Mouse (Mus musculus) neural tube, embryonic 12.5 days (tissue): ENCODE results near the gene Kcnh2. TPM values are rescaled to one million over a fixed set of nuclear protein-coding genes. Genes with fewer than 3 reads are reported as not detected.

ENCODE experiments used
- ATAC-seq: fragments of 200-750 bp; cut with Nextera tagmentation; 2 replicates; pipeline ENCODE4 v1.8.0; 2017; ENCODE audit warnings: low read depth, mild to moderate bottlenecking, moderate TSS enrichment, moderate library complexity; ENCODE audit not compliant: low FRiP score
- H3K27ac ChIP-seq: fragments of 300-500 bp; sonication (generic); 2 replicates; pipeline ENCODE4 v1.5.1; 2016
- H3K27me3 ChIP-seq: fragments of 300-500 bp; sonication (generic); replicated peaks from 2 replicates; pipeline ENCODE4 v1.6.1; 2016; ENCODE audit warnings: mild to moderate bottlenecking
- H3K36me3 ChIP-seq: fragments of 300-500 bp; sonication (generic); 2 replicates; pipeline ENCODE4 v1.6.1; 2016; ENCODE audit warnings: mild to moderate bottlenecking
- H3K4me1 ChIP-seq: fragments of 300-500 bp; sonication (generic); 2 replicates; pipeline ENCODE4 v1.6.1; 2016
- H3K4me2 ChIP-seq: fragments of 300-500 bp; sonication (generic); replicated peaks from 2 replicates; pipeline ENCODE4 v1.6.1; 2016; ENCODE audit warnings: mild to moderate bottlenecking
- H3K4me3 ChIP-seq: fragments of 300-500 bp; sonication (generic); 2 replicates; pipeline ENCODE4 v1.5.1; 2016
- H3K9ac ChIP-seq: fragments of 300-500 bp; sonication (generic); 2 replicates; pipeline ENCODE4 v1.6.1; 2016; ENCODE audit warnings: mild to moderate bottlenecking
- H3K9me3 ChIP-seq: fragments of 300-500 bp; sonication (generic); 2 replicates; pipeline ENCODE4 v1.6.1; 2016; ENCODE audit warnings: mild to moderate bottlenecking
- WGBS: fragments of 180-500 bp; shearing (Covaris S2); methylation state at CpG from one replicate; pipeline ENCODE4 v1.1.7; 2016; 5-methylcytosine and 5-hydroxymethylcytosine counted together
- polyA plus RNA-seq: library from polyadenylated mRNA; unstranded; fragments of >200 nt; fragmentation: Nextera tagmentation; extraction: Ambion mirVana; gene quantifications from 2 replicates; pipeline ENCODE4 v1.2.1, GENCODE M21; 2016

The Kcnh2 gene
- polyA plus RNA-seq, 1 experiment from 2014 or later, result 18.6 TPM

DNA sequence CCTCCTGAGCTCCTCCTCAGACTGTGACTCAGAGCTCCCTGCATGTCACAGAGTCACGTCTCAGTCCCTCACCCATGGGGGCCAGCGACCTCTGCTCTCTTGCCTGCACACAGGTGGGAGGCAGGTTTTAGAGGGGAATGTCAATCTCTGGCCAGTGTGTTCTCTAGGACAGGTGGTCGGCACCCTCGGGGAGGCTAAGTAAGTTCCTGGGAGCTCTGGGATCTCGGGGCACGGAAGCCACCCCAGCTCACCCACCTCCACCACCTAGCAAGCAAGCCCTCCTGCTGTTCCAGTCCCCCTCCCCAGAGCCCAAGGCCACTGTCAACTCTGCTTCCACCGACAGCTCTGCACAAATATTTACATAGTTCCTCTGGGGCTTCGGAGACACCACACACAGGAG, 8.4 kb downstream of the Kcnh2 start:
- Histone ChIP-seq H3K9ac (no peak overlapping the region), H3K9me3 (no peaks in the 10 kb centered on the region), H3K4me3 (no peak overlapping the region), H3K4me1 (peaks cover 47% of the 10 kb centered on the region), H3K27me3 (0 out of 2 replicates have a peak, but pooled peaks cover 4% of the 10 kb centered on the region), H3K27ac (no peak overlapping the region), H3K4me2 (no peak overlapping the region), H3K36me3 (peaks cover 3% of the 10 kb centered on the region; the same call in 1 of the 2 replicates)
- no peak for ATAC-seq
- 62% methylated on average over 8 of the region's 8 CpGs for WGBS

DNA sequence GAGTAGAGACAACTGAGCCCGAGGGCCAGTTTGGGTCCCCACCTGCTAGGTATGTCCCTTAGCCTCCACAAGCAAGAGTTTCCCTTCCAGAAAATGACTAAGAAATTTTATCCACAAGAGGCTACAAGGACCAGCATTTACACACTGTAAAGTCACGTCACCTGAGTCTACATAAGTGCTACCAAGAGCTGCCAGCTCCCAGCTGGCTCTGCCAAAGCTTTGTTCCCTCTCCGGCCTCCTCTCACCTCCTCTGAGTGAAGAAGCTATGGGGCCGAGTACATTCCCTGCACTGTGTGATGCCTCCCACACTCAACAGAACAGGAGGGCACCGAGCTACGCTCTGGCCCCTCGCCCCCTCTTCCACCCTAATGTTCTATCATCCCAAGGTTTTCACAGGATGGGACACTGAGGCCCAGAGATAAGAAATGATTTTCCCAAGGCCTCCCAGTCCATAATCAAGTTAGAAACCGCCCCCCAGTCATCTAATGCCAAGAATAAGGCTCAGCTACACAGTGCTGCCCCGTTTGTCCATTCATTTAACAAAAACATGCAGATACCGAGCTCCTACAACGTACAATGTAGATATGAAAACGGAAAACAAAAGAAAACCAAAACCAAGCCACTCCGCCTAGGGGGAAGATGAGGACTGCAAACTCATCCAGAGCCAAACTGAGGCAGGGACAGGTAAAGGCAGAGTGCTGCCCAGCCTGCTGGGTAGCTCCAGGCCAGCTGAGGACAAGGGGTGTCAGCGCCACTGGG, 9.0 kb downstream of the Kcnh2 start:
- Histone ChIP-seq H3K9me3 (no peaks in the 10 kb centered on the region), H3K27me3 (0 out of 2 replicates have a peak, but pooled peaks cover 1% of the 10 kb centered on the region), H3K27ac (no peak overlapping the region), H3K4me1 (peaks cover 43% of the 10 kb centered on the region), H3K4me2 (no peak overlapping the region), H3K9ac (no peak overlapping the region), H3K36me3 (peaks cover 3% of the 10 kb centered on the region; the same call in 1 of the 2 replicates), H3K4me3 (no peak overlapping the region)
- no peak for ATAC-seq
- 85% methylated on average over 14 of the region's 14 CpGs for WGBS

DNA sequence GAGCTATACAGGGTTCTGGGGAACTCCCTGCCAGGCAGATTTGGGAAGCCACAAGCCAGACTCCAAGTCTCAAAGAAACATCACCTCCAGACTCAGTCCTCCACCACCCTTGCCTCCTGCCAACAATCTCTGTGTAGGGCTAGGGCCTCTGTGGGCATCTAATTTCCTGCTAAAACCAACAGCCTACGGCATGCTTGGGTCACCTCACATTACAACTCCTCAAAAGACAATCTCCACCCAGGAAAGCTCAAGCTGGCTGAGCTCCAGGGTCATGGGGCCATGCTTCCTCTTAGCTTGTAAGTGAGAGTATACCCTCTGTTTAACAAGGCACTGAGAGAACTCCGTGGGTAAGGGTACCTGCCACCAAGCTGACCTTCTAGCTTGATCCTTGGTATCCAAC, 13.6 kb downstream of the Kcnh2 start:
- Histone ChIP-seq H3K4me2 (no peak overlapping the region), H3K4me1 (peaks cover 37% of the 10 kb centered on the region), H3K9me3 (no peaks in the 10 kb centered on the region), H3K27me3 (no peaks in the 10 kb centered on the region), H3K36me3 (peaks cover 3% of the 10 kb centered on the region; the same call in 1 of the 2 replicates), H3K9ac (no peak overlapping the region), H3K4me3 (no peak overlapping the region), H3K27ac (no peak overlapping the region)
- ATAC-seq, result no peak
- WGBS, result 82% methylated on average over 2 of the region's 2 CpGs

DNA sequence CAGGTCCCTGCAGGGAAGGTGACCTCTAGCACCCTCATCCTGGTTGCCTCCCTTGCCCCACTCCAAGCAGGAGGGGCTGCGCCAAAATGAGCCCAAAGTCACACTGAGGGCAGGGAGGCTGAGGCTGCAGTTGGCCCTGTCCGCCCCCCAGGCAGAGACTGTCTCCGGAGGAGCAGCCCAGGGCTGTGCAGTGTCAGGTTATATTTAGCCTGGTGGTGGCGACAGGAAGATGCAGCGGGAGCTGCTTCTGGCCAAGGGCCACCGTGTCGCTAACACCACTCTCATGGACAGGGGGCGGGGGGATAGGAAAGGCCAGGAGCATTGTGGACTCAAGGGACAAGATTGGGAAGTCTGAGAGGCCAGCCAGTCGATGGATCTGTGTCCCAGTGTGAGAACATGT, 14.0 kb downstream of the Kcnh2 start:
- H3K27ac ChIP-seq, result no peak overlapping the region
- WGBS, result 37% methylated on average over 9 of the region's 9 CpGs
- no peak overlapping the region for H3K4me3 ChIP-seq
- H3K36me3 ChIP-seq, result peaks cover 7% of the 10 kb centered on the region; the same call in 1 of the 2 replicates
- H3K9ac ChIP-seq, result no peak overlapping the region
- ATAC-seq, result no peak
- H3K27me3 ChIP-seq, result no peaks in the 10 kb centered on the region
- H3K4me2 ChIP-seq, result no peak overlapping the region
- no peaks in the 10 kb centered on the region for H3K9me3 ChIP-seq
- peaks cover 34% of the 10 kb centered on the region; the same call in 1 of the 2 replicates for H3K4me1 ChIP-seq

DNA sequence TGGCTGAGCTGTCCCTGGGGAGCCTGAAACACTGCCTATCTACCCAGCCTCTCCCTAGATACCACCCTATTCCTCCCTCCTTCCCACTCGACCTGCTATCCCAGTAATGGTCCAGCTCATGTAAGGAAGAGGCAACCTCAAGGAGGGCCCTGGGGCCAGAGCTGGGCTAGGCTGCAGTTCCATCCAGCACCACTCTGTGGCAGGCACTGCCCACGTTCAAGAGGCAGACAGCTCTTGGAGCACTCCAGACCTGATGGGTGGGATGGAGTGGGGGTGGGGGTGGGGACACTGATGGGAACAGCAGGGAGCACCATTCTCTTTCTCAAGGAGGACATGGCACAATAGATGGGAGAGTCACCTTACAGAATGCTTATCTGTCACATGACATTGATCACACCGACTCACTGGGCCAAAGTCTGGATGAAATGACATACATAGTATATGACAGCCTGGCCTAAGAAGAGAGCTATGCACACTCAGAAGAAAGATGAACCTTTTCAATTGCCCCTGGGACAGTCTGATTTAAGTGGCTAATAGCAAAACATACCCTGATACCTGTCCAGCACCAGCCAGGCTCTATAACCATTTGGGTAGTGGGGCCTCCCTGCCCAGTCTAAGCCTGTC, 15.4 kb downstream of the Kcnh2 start:
- no peak overlapping the region for H3K27ac ChIP-seq
- H3K27me3 ChIP-seq, result no peaks in the 10 kb centered on the region
- no peak overlapping the region for H3K9ac ChIP-seq
- 8% methylated on average over 3 of the region's 3 CpGs for WGBS
- peak; percentile 86 for ATAC-seq
- peaks cover 17% of the 10 kb centered on the region; the same call in 1 of the 2 replicates for H3K36me3 ChIP-seq
- H3K9me3 ChIP-seq, result no peaks in the 10 kb centered on the region
- no peak overlapping the region for H3K4me2 ChIP-seq
- peaks cover 26% of the 10 kb centered on the region; the same call in 1 of the 2 replicates for H3K4me1 ChIP-seq
- H3K4me3 ChIP-seq, result no peak overlapping the region

DNA sequence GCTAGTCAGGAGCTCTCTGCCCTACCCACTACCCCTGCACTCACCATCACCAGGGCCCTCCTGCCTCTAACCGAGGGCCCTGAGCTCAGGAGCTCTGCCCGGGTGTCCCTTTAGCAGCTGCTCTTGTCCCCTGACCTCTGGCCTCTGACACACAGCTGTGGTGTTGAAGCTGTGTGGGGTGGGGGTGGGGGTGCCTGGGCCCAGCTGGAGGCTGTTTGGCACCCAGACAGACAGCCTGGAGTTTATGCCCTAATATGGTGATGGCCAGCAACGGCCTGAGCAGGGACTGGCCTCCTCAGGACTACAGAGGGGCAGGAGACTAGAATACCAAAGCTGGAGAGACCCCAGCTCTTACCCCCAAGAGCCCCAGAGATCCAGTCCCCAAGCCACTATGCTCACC, 16.7 kb downstream of the Kcnh2 start:
- Histone ChIP-seq H3K27me3 (no peaks in the 10 kb centered on the region), H3K4me3 (no peak overlapping the region), H3K27ac (no peak overlapping the region), H3K9me3 (no peaks in the 10 kb centered on the region), H3K4me1 (peaks cover 36% of the 10 kb centered on the region), H3K4me2 (no peak overlapping the region), H3K36me3 (peaks cover 17% of the 10 kb centered on the region; the same call in 1 of the 2 replicates), H3K9ac (no peak overlapping the region)
- no peak for ATAC-seq
- 42% methylated on average over 3 of the region's 3 CpGs for WGBS

DNA sequence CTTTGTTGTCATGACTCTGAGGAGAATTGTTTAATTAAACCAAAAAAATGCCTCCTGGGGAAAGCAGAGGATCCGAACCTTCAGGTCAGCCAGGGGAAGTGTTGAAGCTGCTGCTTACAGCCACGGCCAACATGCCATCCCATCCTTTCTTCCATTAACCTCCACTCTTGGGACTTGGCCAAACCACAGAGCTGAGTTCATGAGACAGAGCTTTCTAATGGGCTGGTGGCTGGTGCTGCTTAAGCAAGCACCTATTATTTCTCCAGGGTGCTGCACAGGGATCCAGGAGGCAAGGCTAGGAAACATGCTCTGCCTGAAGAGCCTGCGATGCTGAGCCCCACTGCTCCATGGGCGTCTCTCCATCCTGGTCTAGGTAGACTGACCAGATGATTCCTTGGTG, 19.0 kb downstream of the Kcnh2 start:
- no peaks in the 10 kb centered on the region for H3K27me3 ChIP-seq
- H3K9me3 ChIP-seq, result no peaks in the 10 kb centered on the region
- no peak overlapping the region for H3K4me3 ChIP-seq
- H3K36me3 ChIP-seq, result peaks cover 14% of the 10 kb centered on the region; the same call in 1 of the 2 replicates
- no peak overlapping the region for H3K27ac ChIP-seq
- H3K9ac ChIP-seq, result no peak overlapping the region
- H3K4me1 ChIP-seq, result peaks cover 57% of the 10 kb centered on the region
- no peak overlapping the region for H3K4me2 ChIP-seq
- 85% methylated on average over 4 of the region's 4 CpGs for WGBS
- ATAC-seq, result no peak

DNA sequence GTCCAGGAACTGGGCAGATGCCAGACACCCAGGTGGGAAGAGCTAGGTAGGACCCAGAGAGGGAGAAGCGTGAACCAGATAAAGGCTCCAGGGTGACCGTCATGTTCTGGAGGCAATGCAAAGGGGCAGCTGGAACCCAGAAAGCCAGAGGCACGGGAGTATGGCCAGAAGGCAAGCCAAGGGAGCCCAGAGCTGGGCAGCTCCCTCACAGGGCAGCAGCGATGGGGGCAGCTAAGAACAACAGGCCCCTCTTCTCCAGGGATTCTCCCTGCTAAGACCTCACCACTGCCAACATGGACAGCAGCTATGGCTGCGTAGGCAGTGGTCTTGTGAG, 21.5 kb downstream of the Kcnh2 start:
- 0 out of 2 replicates have a peak overlapping the region, but pooled peaks have one; percentile 25 for H3K4me3 ChIP-seq
- peak overlapping the region; percentile 71 for H3K4me2 ChIP-seq
- H3K9ac ChIP-seq, result peak overlapping the region; percentile 57; the same call in 1 of the 2 replicates
- H3K4me1 ChIP-seq, result peaks cover 41% of the 10 kb centered on the region
- 40% methylated on average over 5 of the region's 5 CpGs for WGBS
- ATAC-seq, result peak; percentile 34; the same call in 1 of the 2 replicates
- H3K27ac ChIP-seq, result peak overlapping the region; percentile 82
- no peaks in the 10 kb centered on the region for H3K9me3 ChIP-seq
- no peaks in the 10 kb centered on the region for H3K27me3 ChIP-seq
- H3K36me3 ChIP-seq, result peaks cover 31% of the 10 kb centered on the region

DNA sequence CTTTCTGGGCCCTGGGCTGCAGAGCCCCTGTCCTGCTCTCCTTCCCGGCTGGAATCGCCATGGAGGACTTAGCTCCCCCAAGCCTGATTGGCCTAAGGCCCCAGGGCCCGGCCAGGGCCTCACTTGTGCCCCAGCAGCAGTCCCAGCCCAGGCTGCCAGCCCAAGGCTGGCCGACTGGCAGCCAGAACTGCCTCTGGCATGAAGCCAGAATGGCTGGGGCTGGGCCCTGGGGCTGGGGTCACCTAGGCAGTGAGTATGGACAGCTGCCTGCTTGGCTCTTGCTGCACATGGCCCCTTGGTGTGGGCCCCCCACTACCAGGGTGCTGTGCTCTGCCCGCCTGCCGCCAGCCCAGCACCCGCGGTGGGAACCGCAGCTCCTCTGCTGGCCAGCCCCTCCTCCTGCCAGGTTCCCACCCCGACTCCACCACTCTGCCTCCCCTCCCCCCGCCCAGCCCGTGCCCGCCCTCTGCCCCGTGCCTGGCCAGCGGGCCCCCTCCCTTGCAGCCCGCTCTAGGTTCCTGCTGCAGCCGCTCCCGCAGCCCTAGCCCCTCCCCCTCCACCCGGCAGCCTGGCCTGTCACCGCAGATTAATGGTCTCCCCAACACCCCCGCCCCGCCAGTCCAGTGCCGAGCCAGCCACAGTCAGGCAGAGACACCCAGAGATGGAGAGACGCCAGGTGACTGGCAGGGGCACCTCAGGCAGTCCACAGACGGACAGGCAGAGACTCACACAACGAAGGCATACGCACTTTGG, 22.0 kb downstream of the Kcnh2 start:
- 1% methylated on average over 27 of the region's 27 CpGs for WGBS
- peaks cover 36% of the 10 kb centered on the region for H3K4me1 ChIP-seq

DNA sequence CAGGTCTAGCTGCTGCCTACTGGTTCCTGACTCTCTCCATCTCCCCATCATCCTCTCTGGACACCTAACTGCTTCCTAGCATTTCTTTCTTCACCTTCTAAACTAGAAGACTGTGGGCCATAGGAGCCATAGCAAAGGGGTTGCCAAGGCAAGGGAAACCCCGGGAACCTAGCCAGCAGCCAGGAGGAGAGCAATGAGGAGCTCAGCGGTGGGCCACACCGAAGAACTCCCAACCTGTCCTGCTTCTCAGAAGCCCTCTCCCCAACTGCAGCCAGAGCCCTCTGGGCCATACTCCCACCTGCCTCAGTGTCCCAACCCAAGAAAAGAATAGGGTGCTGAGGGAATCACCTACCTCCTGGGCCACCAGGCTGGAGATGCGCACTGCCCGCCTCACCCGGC, 22.6 kb downstream of the Kcnh2 start:
- ATAC-seq, result peak; percentile 16; the same call in 1 of the 2 replicates
- Histone ChIP-seq H3K27me3 (no peaks in the 10 kb centered on the region), H3K9me3 (no peaks in the 10 kb centered on the region), H3K4me2 (peak overlapping the region; percentile 71), H3K36me3 (peaks cover 42% of the 10 kb centered on the region), H3K9ac (peak overlapping the region; percentile 57), H3K4me1 (peaks cover 33% of the 10 kb centered on the region), H3K27ac (peak overlapping the region; percentile 82), H3K4me3 (peak overlapping the region; percentile 25; the same call in 1 of the 2 replicates)
- 64% methylated on average over 6 of the region's 6 CpGs for WGBS

More for the DNA sequence above, 22.0 kb downstream of the Kcnh2 start:
- Histone ChIP-seq H3K36me3 (peaks cover 36% of the 10 kb centered on the region), H3K4me3 (peak overlapping the region; percentile 25), H3K27me3 (no peaks in the 10 kb centered on the region), H3K27ac (peak overlapping the region; percentile 82), H3K9me3 (no peaks in the 10 kb centered on the region), H3K4me2 (peak overlapping the region; percentile 71), H3K9ac (peak overlapping the region; percentile 57)
- ATAC-seq, result peak; percentile 92

DNA sequence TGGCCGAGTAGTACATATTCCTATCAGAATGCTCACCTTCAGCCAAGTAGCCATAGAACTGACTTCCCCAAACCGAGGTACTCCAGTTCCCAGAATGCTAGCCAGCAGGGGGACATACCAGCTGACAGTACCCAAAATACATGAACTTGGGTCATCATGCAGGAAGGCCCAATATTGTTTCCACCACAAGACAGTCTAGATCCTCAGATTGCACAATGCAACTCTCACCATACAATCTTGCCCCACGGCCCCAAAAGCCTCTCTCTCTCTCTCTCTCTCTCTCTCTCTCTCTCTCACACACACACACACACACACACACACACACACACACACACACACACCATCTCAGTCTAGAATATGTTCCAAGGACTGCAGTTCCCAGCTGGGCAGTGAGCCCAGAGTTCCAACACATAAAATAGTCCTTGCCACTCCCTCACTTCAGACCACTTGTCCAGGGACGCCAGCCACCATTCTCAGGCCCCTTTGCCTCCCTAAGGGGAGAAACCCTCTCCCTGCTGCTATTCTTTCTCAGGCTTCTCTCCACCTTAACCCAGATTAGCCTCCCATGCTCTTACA, 24.5 kb downstream of the Kcnh2 start:
- H3K27me3 ChIP-seq, result no peaks in the 10 kb centered on the region
- no peak overlapping the region for H3K4me2 ChIP-seq
- 76% methylated on average over 4 of the region's 4 CpGs for WGBS
- peak overlapping the region; percentile 38; the same call in 1 of the 2 replicates for H3K9ac ChIP-seq
- no peaks in the 10 kb centered on the region for H3K9me3 ChIP-seq
- peaks cover 47% of the 10 kb centered on the region for H3K4me1 ChIP-seq
- H3K27ac ChIP-seq, result no peak overlapping the region
- ATAC-seq, result no peak
- H3K4me3 ChIP-seq, result no peak overlapping the region
- H3K36me3 ChIP-seq, result peaks cover 34% of the 10 kb centered on the region
